Mouse (Mus musculus): ENCODE measurements around the gene Cfap45. TPM values are rescaled to one million over a fixed set of nuclear protein-coding genes. Genes with fewer than 3 reads are reported as not detected.

The Cfap45 gene
- polyA plus RNA-seq, 1 experiment: not detected

- TF ChIP-seq MYOG (IDR thresholded peaks at IDR 0.05; ENCODE audit: control insufficient read depth in 1 of 3, insufficient read depth in 1 of 3, insufficient read length in 2 of 3, low read depth in 2 of 3) (no peak), SRF (IDR thresholded peaks at IDR 0.05; ENCODE audit: control insufficient read depth, insufficient read length, low read depth) (no peak), POLR2A (IDR thresholded peaks at IDR 0.05; ENCODE audit: insufficient read length, low read depth) (no peak), TCF3 (IDR thresholded peaks at IDR 0.05; ENCODE audit: insufficient read length, low read depth) (no peak)
- Histone ChIP-seq H3K79me2 (ENCODE audit: control insufficient read depth, insufficient read depth) (no peaks in the 10 kb centered on the region), H3K4me3 (no peak overlapping the region), H3K4me2 (ENCODE audit: low read depth) (no peak overlapping the region), H3K27me3 (ENCODE audit: control insufficient read depth, insufficient read depth, insufficient read length) (no peaks in the 10 kb centered on the region), H3ac (ENCODE audit: control insufficient read depth, insufficient read length) (no peak overlapping the region), H3K36me3 (ENCODE audit: control insufficient read depth, insufficient read depth) (no peaks in the 10 kb centered on the region)
Measured at GRCm38 (mm10) chr1:172518013-172518412, 2.6 kb upstream of the Cfap45 start.

- Histone ChIP-seq H3K4me3 (no peak overlapping the region), H3K27me3 (ENCODE audit: control insufficient read depth, insufficient read depth, insufficient read length) (no peaks in the 10 kb centered on the region), H3K36me3 (ENCODE audit: control insufficient read depth, insufficient read depth) (no peaks in the 10 kb centered on the region), H3K79me2 (ENCODE audit: control insufficient read depth, insufficient read depth) (no peaks in the 10 kb centered on the region), H3K4me2 (ENCODE audit: low read depth) (no peak overlapping the region), H3ac (ENCODE audit: control insufficient read depth, insufficient read length) (no peak overlapping the region)
- TF ChIP-seq TCF12 (IDR thresholded peaks at IDR 0.05; ENCODE audit: insufficient read depth, poor library complexity, severe bottlenecking): no peak
- TF ChIP-seq MYOG (IDR thresholded peaks at IDR 0.05; ENCODE audit: control insufficient read depth in 1 of 3, insufficient read depth in 1 of 3, insufficient read length in 2 of 3, low read depth in 2 of 3): no peak
- no peak for TF ChIP-seq POLR2A (IDR thresholded peaks at IDR 0.05; ENCODE audit: insufficient read length, low read depth)
- no peak for TF ChIP-seq TCF3 (IDR thresholded peaks at IDR 0.05; ENCODE audit: insufficient read length, low read depth)
- no peak for TF ChIP-seq MYOD1 (IDR thresholded peaks at IDR 0.05; ENCODE audit: control insufficient read depth in 1 of 3, insufficient read length in 2 of 3, low read depth in 2 of 3)
- TF ChIP-seq MAX (IDR thresholded peaks at IDR 0.05; ENCODE audit: low read depth): no peak
- no peak for TF ChIP-seq USF1 (IDR thresholded peaks at IDR 0.05; ENCODE audit: low read depth)
- TF ChIP-seq SRF (IDR thresholded peaks at IDR 0.05; ENCODE audit: control insufficient read depth, insufficient read length, low read depth): no peak
- TF ChIP-seq E2F4 (IDR thresholded peaks at IDR 0.05; ENCODE audit: insufficient read depth): no peak
- no peak for TF ChIP-seq POLR2AphosphoS2 (IDR thresholded peaks at IDR 0.05; ENCODE audit: insufficient read length, low read depth)
- TF ChIP-seq CEBPB (IDR thresholded peaks at IDR 0.05; ENCODE audit: insufficient read depth, poor library complexity, severe bottlenecking): no peak
- no peak for TF ChIP-seq REST (IDR thresholded peaks at IDR 0.05; ENCODE audit: insufficient read depth, insufficient read length)
Measured at GRCm38 (mm10) chr1:172519644-172520043, 957 bp upstream of the Cfap45 start.

GRCm38 (mm10) chr1:172522524-172522923, 1.9 kb downstream of the Cfap45 start:
- no peak for TF ChIP-seq TCF3 (IDR thresholded peaks at IDR 0.05; ENCODE audit: insufficient read length, low read depth)
- no peak for TF ChIP-seq MYOG (IDR thresholded peaks at IDR 0.05; ENCODE audit: control insufficient read depth in 1 of 3, insufficient read depth in 1 of 3, insufficient read length in 2 of 3, low read depth in 2 of 3)
- TF ChIP-seq POLR2A (IDR thresholded peaks at IDR 0.05; ENCODE audit: insufficient read length, low read depth): no peak
- no peak for TF ChIP-seq POLR2AphosphoS2 (IDR thresholded peaks at IDR 0.05; ENCODE audit: insufficient read length, low read depth)
- no peak for TF ChIP-seq CEBPB (IDR thresholded peaks at IDR 0.05; ENCODE audit: insufficient read depth, poor library complexity, severe bottlenecking)
- TF ChIP-seq E2F4 (IDR thresholded peaks at IDR 0.05; ENCODE audit: insufficient read depth): no peak
- no peak for TF ChIP-seq SRF (IDR thresholded peaks at IDR 0.05; ENCODE audit: control insufficient read depth, insufficient read length, low read depth)
- no peak for TF ChIP-seq REST (IDR thresholded peaks at IDR 0.05; ENCODE audit: insufficient read depth, insufficient read length)
- TF ChIP-seq MAX (IDR thresholded peaks at IDR 0.05; ENCODE audit: low read depth): no peak
- no peak for TF ChIP-seq MYOD1 (IDR thresholded peaks at IDR 0.05; ENCODE audit: control insufficient read depth in 1 of 3, insufficient read length in 2 of 3, low read depth in 2 of 3)
- TF ChIP-seq USF1 (IDR thresholded peaks at IDR 0.05; ENCODE audit: low read depth): no peak
- no peak for TF ChIP-seq TCF12 (IDR thresholded peaks at IDR 0.05; ENCODE audit: insufficient read depth, poor library complexity, severe bottlenecking)
- Histone ChIP-seq H3K36me3 (ENCODE audit: control insufficient read depth, insufficient read depth) (no peaks in the 10 kb centered on the region), H3K79me2 (ENCODE audit: control insufficient read depth, insufficient read depth) (no peaks in the 10 kb centered on the region), H3ac (ENCODE audit: control insufficient read depth, insufficient read length) (no peak overlapping the region), H3K4me2 (ENCODE audit: low read depth) (no peak overlapping the region), H3K27me3 (ENCODE audit: control insufficient read depth, insufficient read depth, insufficient read length) (no peaks in the 10 kb centered on the region), H3K4me3 (no peak overlapping the region)

GRCm38 (mm10) chr1:172523699-172524101, 3.1 kb downstream of the Cfap45 start:
- Histone ChIP-seq H3K79me2 (ENCODE audit: control insufficient read depth, insufficient read depth) (no peaks in the 10 kb centered on the region), H3ac (ENCODE audit: control insufficient read depth, insufficient read length) (no peak overlapping the region), H3K36me3 (ENCODE audit: control insufficient read depth, insufficient read depth) (no peaks in the 10 kb centered on the region), H3K4me2 (ENCODE audit: low read depth) (no peak overlapping the region), H3K27me3 (ENCODE audit: control insufficient read depth, insufficient read depth, insufficient read length) (no peaks in the 10 kb centered on the region), H3K4me3 (no peak overlapping the region)
- TF ChIP-seq TCF3 (IDR thresholded peaks at IDR 0.05; ENCODE audit: insufficient read length, low read depth): no peak
- TF ChIP-seq E2F4 (IDR thresholded peaks at IDR 0.05; ENCODE audit: insufficient read depth): no peak
- no peak for TF ChIP-seq CEBPB (IDR thresholded peaks at IDR 0.05; ENCODE audit: insufficient read depth, poor library complexity, severe bottlenecking)
- no peak for TF ChIP-seq POLR2AphosphoS2 (IDR thresholded peaks at IDR 0.05; ENCODE audit: insufficient read length, low read depth)
- TF ChIP-seq REST (IDR thresholded peaks at IDR 0.05; ENCODE audit: insufficient read depth, insufficient read length): no peak
- no peak for TF ChIP-seq USF1 (IDR thresholded peaks at IDR 0.05; ENCODE audit: low read depth)
- TF ChIP-seq SRF (IDR thresholded peaks at IDR 0.05; ENCODE audit: control insufficient read depth, insufficient read length, low read depth): no peak
- no peak for TF ChIP-seq MAX (IDR thresholded peaks at IDR 0.05; ENCODE audit: low read depth)
- no peak for TF ChIP-seq MYOG (IDR thresholded peaks at IDR 0.05; ENCODE audit: control insufficient read depth in 1 of 3, insufficient read depth in 1 of 3, insufficient read length in 2 of 3, low read depth in 2 of 3)
- no peak for TF ChIP-seq TCF12 (IDR thresholded peaks at IDR 0.05; ENCODE audit: insufficient read depth, poor library complexity, severe bottlenecking)
- TF ChIP-seq MYOD1 (IDR thresholded peaks at IDR 0.05; ENCODE audit: control insufficient read depth in 1 of 3, insufficient read length in 2 of 3, low read depth in 2 of 3): no peak
- TF ChIP-seq POLR2A (IDR thresholded peaks at IDR 0.05; ENCODE audit: insufficient read length, low read depth): no peak

Measured in myocyte (in vitro differentiated cells).